14 mouse cellular contexts compared by ENCODE assay signal in genomic region chr13:72817930-72818329, GRCm38 (mm10).
A peak's percentile ranks its signal among the peaks of the same experiment; 100 is the strongest.
DNase-seq lines count a peak whose midpoint lies in the region; ATAC-seq lines count a peak whose summit lies in the region.
"Had no signal": no experiment of that assay in that cellular context is flagged by ENCODE, and none has a peak within 500 bp of the region (broad histone marks: within the 10 kb centered on the region; RNA-seq: fewer than 3 reads in every experiment).

No protein-coding gene starts in this region.

- peak overlapping the region; percentile 56 for H3K27ac ChIP-seq in hindbrain, embryonic 10.5 days
- no peak overlapping the region for H3K27ac ChIP-seq in hindbrain, embryonic 14.5 days
- no peak overlapping the region for H3K27ac ChIP-seq in neural tube, embryonic 11.5 days (ENCODE audit: low read depth, low read length)
- H3K27ac ChIP-seq in neural tube, embryonic 15.5 days (replicated peaks) = no peak overlapping the region
- H3K27ac ChIP-seq in kidney, embryonic 15.5 days = no peak overlapping the region
- H3K27ac ChIP-seq: limb, embryonic 15.5 days; midbrain, embryonic 12.5 days had no signal

- peaks cover 53% of the 10 kb centered on the region for H3K4me1 ChIP-seq in hindbrain, embryonic 10.5 days (replicated peaks)
- H3K4me1 ChIP-seq in hindbrain, embryonic 14.5 days (replicated peaks; ENCODE audit: control insufficient read depth, insufficient read depth, low read length) = peaks cover 10% of the 10 kb centered on the region
- H3K4me1 ChIP-seq in neural tube, embryonic 11.5 days (ENCODE audit: control insufficient read depth, insufficient read depth, low read length) = peaks cover 23% of the 10 kb centered on the region
- peaks cover 11% of the 10 kb centered on the region for H3K4me1 ChIP-seq in neural tube, embryonic 15.5 days
- H3K4me1 ChIP-seq in kidney, embryonic 15.5 days = no peaks in the 10 kb centered on the region

- peak; percentile 19 for DNase-seq in hindbrain, embryonic 10.5 days (ENCODE audit: low spot score)
- DNase-seq in hindbrain, embryonic 14.5 days (ENCODE audit: low spot score) = no peak
- peak; percentile 21 for DNase-seq in neural tube, embryonic 11.5 days (ENCODE audit: low spot score)
- peak; percentile 15 for DNase-seq in embryo, embryonic 9.5 days (ENCODE audit: extremely low spot score)
- no peak for DNase-seq in yolk sac, embryonic 10.5 days (ENCODE audit: low spot score)
- DNase-seq: adrenal gland, postnatal 14 days; cerebellum, postnatal 14 days; kidney, postnatal 36 days; right cerebral cortex, adult 18-20 months had no signal

- ATAC-seq in hindbrain, embryonic 14.5 days (ENCODE audit: low FRiP score) = no peak
- no peak for ATAC-seq in neural tube, embryonic 11.5 days (ENCODE audit: insufficient read depth, low FRiP score, low TSS enrichment)
- no peak for ATAC-seq in neural tube, embryonic 15.5 days (ENCODE audit: low FRiP score)
- no peak for ATAC-seq in kidney, embryonic 15.5 days (replicated peaks; ENCODE audit: low FRiP score)
- ATAC-seq: inflammation-experienced regulatory T-cells, adult 6 months had no signal

- peaks cover 74% of the 10 kb centered on the region for H3K27me3 ChIP-seq in hindbrain, embryonic 10.5 days (ENCODE audit: insufficient read depth, poor library complexity, severe bottlenecking)
- H3K27me3 ChIP-seq in hindbrain, embryonic 14.5 days (ENCODE audit: control insufficient read depth, insufficient read depth, low read length) = peaks cover 37% of the 10 kb centered on the region
- peaks cover 20% of the 10 kb centered on the region for H3K27me3 ChIP-seq in neural tube, embryonic 11.5 days (ENCODE audit: control insufficient read depth, insufficient read depth, low read length)
- H3K27me3 ChIP-seq in neural tube, embryonic 15.5 days (replicated peaks) = peaks cover 55% of the 10 kb centered on the region
- peaks cover 62% of the 10 kb centered on the region for H3K27me3 ChIP-seq in kidney, embryonic 15.5 days

- H3K9me3 ChIP-seq in hindbrain, embryonic 10.5 days = no peaks in the 10 kb centered on the region
- H3K9me3 ChIP-seq in hindbrain, embryonic 14.5 days (ENCODE audit: control insufficient read depth, low read length) = no peaks in the 10 kb centered on the region
- no peaks in the 10 kb centered on the region for H3K9me3 ChIP-seq in neural tube, embryonic 11.5 days (ENCODE audit: control insufficient read depth, low read length)
- no peaks in the 10 kb centered on the region for H3K9me3 ChIP-seq in neural tube, embryonic 15.5 days (replicated peaks)
- no peaks in the 10 kb centered on the region for H3K9me3 ChIP-seq in kidney, embryonic 15.5 days (replicated peaks)
- H3K9me3 ChIP-seq: limb, embryonic 15.5 days; midbrain, embryonic 12.5 days had no signal

- 14% methylated on average over 6 of the region's 6 CpGs for WGBS in hindbrain, embryonic 10.5 days
- WGBS in hindbrain, embryonic 14.5 days = 15% methylated on average over 6 of the region's 6 CpGs
- 15% methylated on average over 6 of the region's 6 CpGs for WGBS in neural tube, embryonic 11.5 days
- 21% methylated on average over 6 of the region's 6 CpGs for WGBS in neural tube, embryonic 15.5 days
- 5% methylated on average over 6 of the region's 6 CpGs for WGBS in kidney, embryonic 15.5 days

- H3K4me2 ChIP-seq in hindbrain, embryonic 14.5 days (replicated peaks) = no peak overlapping the region
- no peak overlapping the region for H3K4me2 ChIP-seq in neural tube, embryonic 11.5 days (ENCODE audit: low read depth)
- no peak overlapping the region for H3K4me2 ChIP-seq in neural tube, embryonic 15.5 days
- H3K4me2 ChIP-seq in kidney, embryonic 15.5 days = no peak overlapping the region
- H3K4me2 ChIP-seq: limb, embryonic 15.5 days; midbrain, embryonic 12.5 days had no signal

- H3K9ac ChIP-seq in hindbrain, embryonic 14.5 days = no peak overlapping the region
- H3K9ac ChIP-seq in neural tube, embryonic 11.5 days (ENCODE audit: low read length) = no peak overlapping the region
- no peak overlapping the region for H3K9ac ChIP-seq in neural tube, embryonic 15.5 days (replicated peaks)
- H3K9ac ChIP-seq in kidney, embryonic 15.5 days = no peak overlapping the region
- H3K9ac ChIP-seq: limb, embryonic 15.5 days; midbrain, embryonic 12.5 days had no signal

- no peak overlapping the region for H3K4me3 ChIP-seq in hindbrain, embryonic 10.5 days
- no peak overlapping the region for H3K4me3 ChIP-seq in hindbrain, embryonic 14.5 days (replicated peaks; ENCODE audit: low read length)
- H3K4me3 ChIP-seq in neural tube, embryonic 11.5 days (ENCODE audit: low read depth, low read length) = no peak overlapping the region
- H3K4me3 ChIP-seq in neural tube, embryonic 15.5 days (replicated peaks) = no peak overlapping the region
- H3K4me3 ChIP-seq in kidney, embryonic 15.5 days (replicated peaks) = no peak overlapping the region
- H3K4me3 ChIP-seq: limb, embryonic 15.5 days; midbrain, embryonic 12.5 days had no signal

- H3K36me3 ChIP-seq in hindbrain, embryonic 10.5 days = no peaks in the 10 kb centered on the region
- H3K36me3 ChIP-seq in hindbrain, embryonic 14.5 days (replicated peaks; ENCODE audit: control insufficient read depth, insufficient read depth) = no peaks in the 10 kb centered on the region
- no peaks in the 10 kb centered on the region for H3K36me3 ChIP-seq in neural tube, embryonic 11.5 days (ENCODE audit: control insufficient read depth, insufficient read depth, low read length)
- H3K36me3 ChIP-seq in neural tube, embryonic 15.5 days = no peaks in the 10 kb centered on the region
- no peaks in the 10 kb centered on the region for H3K36me3 ChIP-seq in kidney, embryonic 15.5 days
- H3K36me3 ChIP-seq: limb, embryonic 15.5 days; midbrain, embryonic 12.5 days had no signal

Comparison
In these comparisons a context has a peak if more than half of its experiments do, and no peak if none do; other contexts are left out.
1. DNase-seq: peak in hindbrain, embryonic 10.5 days (single experiment), neural tube, embryonic 11.5 days (single experiment) and embryo, embryonic 9.5 days (single experiment); none in hindbrain, embryonic 14.5 days (single experiment) and yolk sac, embryonic 10.5 days (single experiment).